Mouse (Mus musculus) midbrain, embryonic 13.5 days (tissue): Measurements from ENCODE around the gene Fmod. TPM values are rescaled to one million over a fixed set of nuclear protein-coding genes. Genes with fewer than 3 reads are reported as not detected.

Experiments
- polyA plus RNA-seq: library from polyadenylated mRNA; unstranded; fragments of >200 nt; fragmentation: Nextera tagmentation; extraction: Ambion mirVana; gene quantifications from 2 replicates; pipeline ENCODE4 v1.2.1, GENCODE M21; 2015

The Fmod gene
- polyA plus RNA-seq, 1 experiment from 2014 or later = 5.7 TPM

Other genes starting within 250 kb of the Fmod start
- 7.8 and 8.2 TPM in 2 replicates for gene Atp2b4, start 236.2 kb upstream of the Fmod start, polyA plus RNA-seq
- 4.0 and 4.9 TPM in 2 replicates for gene Optc, start 129.3 kb upstream of the Fmod start, polyA plus RNA-seq
- gene Prelp, start 115.8 kb upstream of the Fmod start, polyA plus RNA-seq = 4.4 and 6.5 TPM in 2 replicates
- gene Btg2, start 41.9 kb downstream of the Fmod start, polyA plus RNA-seq = 109 and 110 TPM in 2 replicates
- gene Chit1, start 74.0 kb downstream of the Fmod start, polyA plus RNA-seq = 0.09 and 0.27 TPM in 2 replicates
- gene Chil1, start 144.9 kb downstream of the Fmod start, polyA plus RNA-seq = 2.6 and 3.2 TPM in 2 replicates
- gene Mybph, start 156.2 kb downstream of the Fmod start, polyA plus RNA-seq = 0.09 and 0.19 TPM in 2 replicates
- gene Adora1, start 198.2 kb downstream of the Fmod start, polyA plus RNA-seq = 4.6 TPM in 2 replicates